Mouse (Mus musculus): ENCODE data around the gene 4930469K13Rik.

GRCm38 (mm10) chr11:33931836-33932385, 166.4 kb downstream of the 4930469K13Rik start:
- TF ChIP-seq EP300 (IDR thresholded peaks at IDR 0.05; ENCODE audit: low read depth) (no peak), CTCF (IDR thresholded peaks at IDR 0.05; ENCODE audit: low read depth) (no peak)
